Mouse (Mus musculus) CD8-positive naive resting alpha-beta T cell, adult 2 months (primary cell): ENCODE data around the gene 1700013H16Rik.
"Not testable (repeated sequence)": the region's sequence is repeated elsewhere in the genome, so short reads cannot be mapped to it uniquely, and the experiment has no call there.

Source experiments
- DNase-seq, 2 experiments: peaks; one replicate each; pipeline ENCODE4 v3.0.0; 2022; ENCODE audit warnings: low read depth in 2 of 2, low spot score in 2 of 2

1700013H16Rik gene

DNA sequence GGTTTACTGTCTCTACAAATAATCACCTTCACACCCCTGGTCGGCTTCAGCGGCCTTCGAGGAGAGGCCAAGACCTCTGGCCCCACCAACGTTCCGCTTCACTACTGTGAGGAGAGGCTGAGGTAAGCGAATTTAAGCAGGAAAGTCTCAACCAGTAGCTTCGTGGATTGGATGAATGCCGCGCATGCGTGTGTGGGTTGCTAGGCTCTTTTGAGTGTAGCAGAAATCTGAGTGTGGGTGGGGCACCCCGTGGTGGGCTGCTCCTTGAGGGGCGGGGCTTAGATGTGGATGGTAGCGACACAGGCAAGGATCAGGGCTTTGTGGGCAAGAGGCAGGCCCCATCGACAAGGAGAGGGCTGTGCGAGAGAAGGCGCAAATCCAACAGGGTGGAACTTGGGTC is at the start of gene 1700013H16Rik:
Gene 1700013H16Rik, minus strand, starts transcription at position 96 of the 400 bp plus-strand sequence.
- no peak for DNase-seq

- DNase-seq: no peak
Measured at GRCm38 (mm10) chrX:53799074-53799473, 41.4 kb upstream of the 1700013H16Rik start.

DNA sequence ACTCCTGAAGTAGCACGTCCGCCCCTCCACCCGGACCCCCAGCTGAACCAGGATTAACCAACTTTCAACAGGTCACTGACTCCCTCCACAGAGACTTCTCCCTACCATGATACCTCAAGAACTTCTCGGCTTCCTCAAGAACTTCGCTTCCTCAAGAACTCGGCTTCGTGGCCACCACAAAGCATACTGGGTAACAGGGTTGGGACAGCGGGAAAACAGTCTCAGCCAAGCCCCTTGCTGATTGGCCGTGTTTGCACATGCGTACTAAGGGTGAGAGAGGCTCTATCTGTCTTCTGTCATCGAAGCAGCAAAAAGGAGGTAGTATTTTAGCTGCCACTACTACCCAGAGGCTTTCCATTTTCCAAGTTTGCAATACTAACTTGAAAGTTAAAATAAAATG is 39.9 kb upstream of the 1700013H16Rik start, which contains the start of gene Xlr:
Gene Xlr, minus strand, starts transcription at position 188 of the 400 bp plus-strand sequence.
- not testable (repeated sequence) for DNase-seq

GRCm38 (mm10) chrX:53776276-53776675 is 18.6 kb upstream of the 1700013H16Rik start, which contains the start of gene Zfp36l3:
Gene Zfp36l3 (minus strand): TSS chrX:53776394.
- DNase-seq: no peak

DNA sequence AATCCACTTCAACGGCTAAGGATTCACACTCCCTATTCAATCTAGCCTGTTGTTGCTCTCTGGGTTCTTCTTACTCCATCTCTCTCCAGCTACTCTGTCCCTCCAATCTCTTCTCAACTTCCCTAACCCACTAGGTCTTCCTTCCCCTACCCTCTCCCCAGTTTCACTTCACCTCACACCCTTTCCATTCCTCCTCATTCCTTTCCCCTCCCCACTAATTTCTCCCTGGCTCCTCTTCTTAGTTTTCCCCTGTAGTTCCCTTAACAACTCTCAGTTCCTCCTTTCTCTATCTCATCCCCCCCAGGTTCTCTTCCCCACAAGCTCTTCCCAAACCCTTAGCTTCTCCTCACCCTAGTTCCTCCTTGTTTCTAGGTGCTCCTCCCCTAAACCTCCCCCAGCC is 4.8 kb downstream of the 1700013H16Rik start:
- DNase-seq: no peak

DNA sequence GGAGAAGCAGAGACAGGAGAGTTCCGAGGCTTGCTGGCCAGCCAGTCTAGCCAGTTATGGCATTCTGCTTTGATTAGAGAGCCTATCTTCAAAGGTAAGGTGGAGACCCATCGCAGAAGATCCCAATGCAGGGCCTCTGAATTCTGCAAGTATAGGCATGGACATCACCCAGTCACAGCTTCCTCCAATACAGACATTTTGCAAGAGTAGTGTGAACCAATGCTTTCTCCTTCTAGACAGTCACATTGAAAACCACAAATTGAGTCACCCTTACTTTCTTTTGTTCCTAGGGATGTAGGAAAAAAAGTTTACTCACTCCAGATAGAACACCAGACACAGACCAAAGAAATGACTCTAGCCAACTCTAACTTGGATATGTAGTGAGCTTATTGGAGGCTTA is 28.7 kb downstream of the 1700013H16Rik start:
- no peak for DNase-seq

GRCm38 (mm10) chrX:53724596-53724995 is 33.0 kb downstream of the 1700013H16Rik start, which contains the start of gene 4930502E18Rik:
Gene 4930502E18Rik (plus strand): TSS chrX:53724826.
- no peak for DNase-seq

DNA sequence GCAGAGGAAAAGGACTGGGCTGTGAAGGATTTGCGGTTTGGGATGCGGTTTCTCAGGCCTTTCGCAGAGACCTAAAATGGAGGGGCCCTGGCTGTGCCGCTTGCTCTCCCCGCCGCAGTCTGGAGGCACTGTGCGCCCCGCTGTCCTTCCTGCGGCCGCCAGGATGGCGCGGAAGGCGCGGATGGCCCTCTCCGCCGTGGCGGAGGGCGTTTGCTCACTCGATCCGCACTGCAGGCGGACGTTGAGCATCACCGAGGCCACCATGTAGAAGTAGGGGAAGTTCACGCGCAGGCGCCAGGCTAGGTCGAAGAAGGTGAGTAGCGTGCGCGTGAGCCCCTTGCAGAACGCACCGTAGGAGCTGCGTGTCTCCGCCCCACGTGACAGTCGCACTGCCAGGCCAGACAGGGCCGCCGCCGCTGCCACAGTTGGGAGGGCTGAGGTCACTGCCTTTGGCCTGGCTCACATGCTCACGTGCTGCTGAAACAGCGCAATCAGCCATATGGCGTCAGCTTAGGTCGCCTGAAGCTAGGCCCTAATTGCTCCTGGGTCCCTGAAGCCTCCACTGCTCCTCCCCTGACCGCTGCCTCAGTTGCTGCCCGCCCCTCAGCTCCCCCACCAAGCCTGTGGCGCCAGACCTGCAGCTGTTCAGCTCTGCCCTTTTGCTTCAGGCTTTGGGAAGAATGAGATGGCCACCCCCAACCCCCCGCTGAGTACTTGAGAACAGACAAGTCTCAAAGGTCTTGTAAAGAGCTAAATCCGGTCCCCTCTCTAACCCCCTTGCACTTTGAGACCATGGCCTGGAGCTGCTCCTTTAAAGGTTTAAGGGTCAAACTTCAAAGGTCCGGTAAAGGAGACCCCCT is 41.1 kb downstream of the 1700013H16Rik start:
- no peak for DNase-seq

DNA sequence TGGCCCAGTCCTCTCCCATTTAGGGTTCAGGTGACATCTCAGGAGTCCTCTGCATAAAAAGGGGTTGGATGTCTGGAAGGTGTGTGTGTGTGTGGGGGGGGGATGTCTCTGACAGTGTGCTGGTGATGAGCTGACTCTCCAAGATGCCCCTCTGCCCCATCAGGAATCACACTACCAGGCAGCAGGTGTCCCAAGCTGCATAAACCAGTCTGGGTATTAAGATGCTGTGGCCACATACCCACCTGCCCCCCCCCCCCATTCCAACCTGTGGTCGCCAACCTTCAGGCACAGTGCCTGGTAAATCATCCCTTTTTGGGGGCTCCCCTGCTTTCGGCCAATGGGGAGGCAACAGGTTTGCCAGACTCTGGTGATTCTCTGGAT is 41.7 kb downstream of the 1700013H16Rik start:
- DNase-seq: no peak

- no peak for DNase-seq
Measured at GRCm38 (mm10) chrX:53702673-53703072, 55.0 kb downstream of the 1700013H16Rik start.

GRCm38 (mm10) chrX:53699225-53699624 is 58.4 kb downstream of the 1700013H16Rik start:
- no peak for DNase-seq

DNA sequence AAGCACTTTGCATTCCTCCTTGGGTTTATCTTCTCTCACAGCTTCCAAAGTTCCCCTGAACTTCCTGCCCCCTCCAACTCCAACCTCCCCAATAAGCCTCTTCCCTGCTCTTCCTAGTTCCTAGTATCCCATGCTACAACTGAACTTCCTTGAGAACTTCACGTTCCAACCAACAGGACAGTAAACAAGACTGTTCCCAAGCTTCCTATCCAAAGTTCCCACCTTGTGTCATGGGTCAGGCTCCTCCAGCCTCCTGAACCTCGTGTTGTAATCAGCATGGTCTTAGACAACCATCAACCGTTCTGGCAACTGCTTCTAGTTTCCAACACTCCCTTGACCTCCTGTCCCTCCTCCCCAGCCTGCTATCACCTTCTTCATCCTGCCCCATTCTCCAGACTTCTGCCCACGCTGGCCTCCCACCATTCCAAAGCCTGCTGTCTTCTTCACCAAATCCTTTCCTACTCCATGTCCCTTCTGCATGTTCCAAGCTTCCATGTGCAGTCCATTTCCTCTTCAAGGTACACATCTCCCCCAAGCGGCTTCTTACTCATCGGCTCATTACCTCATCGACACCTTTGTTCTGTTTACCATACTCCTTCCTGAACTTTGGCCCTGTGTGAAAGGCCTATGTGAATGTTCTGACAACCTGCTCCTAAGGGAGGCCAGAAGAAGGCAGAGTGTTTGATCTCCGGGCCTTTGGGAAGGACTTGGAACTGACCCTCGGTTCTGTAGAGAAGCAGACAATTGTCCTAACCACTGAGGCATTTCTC is 63.4 kb downstream of the 1700013H16Rik start:
- DNase-seq: no peak

DNA sequence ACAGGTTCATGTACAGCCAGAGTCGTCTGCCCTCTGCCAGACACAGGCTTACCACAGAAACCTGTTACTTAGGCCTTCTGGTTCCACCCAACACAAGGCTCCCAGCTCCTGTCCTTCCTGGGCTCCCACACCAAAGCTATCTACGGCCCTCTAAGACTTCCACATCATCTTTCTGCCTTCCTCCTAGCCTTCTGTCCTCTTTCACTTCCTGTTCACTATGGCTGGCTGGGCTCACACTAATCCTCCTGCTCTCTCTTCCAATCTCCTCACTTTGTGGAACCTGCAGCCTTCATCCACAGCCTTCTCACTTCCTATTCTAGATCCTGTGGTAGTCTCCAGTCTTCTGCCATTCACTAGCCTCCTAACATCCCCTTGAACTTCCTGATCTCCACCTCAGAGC is 64.5 kb downstream of the 1700013H16Rik start:
- no peak for DNase-seq
